Mouse (Mus musculus) heart, postnatal 14 days (tissue): ENCODE results near the gene Mroh7. TPM values are rescaled to one million over a fixed set of nuclear protein-coding genes. Genes with fewer than 3 reads are reported as not detected.
"Not testable (repeated sequence)": the region's sequence is repeated elsewhere in the genome, so short reads cannot be mapped to it uniquely, and the experiment has no call there.

ENCODE experiments used
- DNase-seq, 2 experiments: peaks; one replicate each; pipeline ENCODE4 v3.0.0; 2021 to 2022
- intact Hi-C: fragments of 180-260 bp; cut with DNase I; formaldehyde crosslinking; loops from one replicate; pipeline ENCODE4 v1.15.1; 2025
- long read RNA-seq, 2 experiments: library from polyadenylated mRNA; stranded (forward); transcript quantifications; one replicate each; pipeline ENCODE4 v2.0.0; 2021
- total RNA-seq, 2 experiments: library from RNA; stranded (reverse); gene quantifications; 2 replicates each; pipeline ENCODE4 v1.2.3; 2021

The Mroh7 gene
- under 1 TPM in 1 of 2 experiments, not detected in 1; 0.17 TPM for total RNA-seq
- long read RNA-seq, experiment 1 = 0 reads
- long read RNA-seq, experiment 2, partial matches to known transcripts = 0 of 1 reads
- long read RNA-seq, experiment 2, other reads (novel, unspliced or antisense) = 1 of 1 reads

DNA sequence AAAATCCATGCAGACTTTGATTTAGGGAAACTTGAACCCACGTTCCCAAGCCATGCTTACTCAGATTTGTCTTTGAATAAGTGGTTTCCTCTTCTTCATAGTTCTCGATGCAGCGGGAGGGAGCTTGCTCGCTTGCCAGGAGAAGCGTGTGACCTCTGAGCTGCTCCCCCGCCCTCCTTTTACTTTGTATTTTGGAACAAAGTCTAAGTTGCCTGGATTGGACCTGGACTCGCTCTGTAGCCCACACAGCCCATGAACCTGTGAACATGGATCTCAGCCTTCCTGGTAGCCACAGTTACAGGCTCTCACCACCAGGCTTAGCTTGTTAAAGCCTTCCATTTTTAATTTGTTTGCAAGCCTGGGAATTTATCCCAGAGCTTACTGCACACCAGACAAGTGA lies at the start of gene Mroh7:
TSS of gene Mroh7 (minus strand) at position 112 of the 400 bp plus-strand sequence.
- DNase-seq = no peak
- intact Hi-C loops = no loop called here

- intact Hi-C loops = no loop called here
- DNase-seq = no peak
Measured at GRCm38 (mm10) chr4:106780045-106780444, 49.3 kb upstream of the Mroh7 start.

GRCm38 (mm10) chr4:106778116-106778788 lies 47.5 kb upstream of the Mroh7 start:
- DNase-seq = peak; percentile 95
- intact Hi-C loops = no loop called here

- intact Hi-C loops = no loop called here
- no peak for DNase-seq
Measured at GRCm38 (mm10) chr4:106776998-106777397, 46.3 kb upstream of the Mroh7 start.

DNA sequence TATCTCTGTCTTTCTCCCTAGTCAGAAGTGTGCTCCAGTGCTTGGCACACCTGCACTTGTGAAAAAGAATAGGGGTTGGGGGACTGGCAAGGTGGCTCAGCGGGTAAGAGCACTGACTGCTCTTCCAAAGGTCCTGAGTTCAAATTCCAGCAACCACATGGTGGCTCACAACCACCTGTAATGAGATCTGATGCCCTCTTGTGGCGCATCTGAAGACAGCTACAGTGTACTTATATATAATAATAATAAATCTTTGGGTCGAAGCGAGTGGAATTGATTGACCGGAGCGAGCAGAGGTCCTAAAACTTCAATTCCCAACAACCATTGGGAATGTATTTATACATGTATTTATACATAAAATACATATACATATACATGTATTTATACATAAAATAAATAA lies 45.0 kb upstream of the Mroh7 start:
- DNase-seq, intact Hi-C loops: not testable (repeated sequence)

DNA sequence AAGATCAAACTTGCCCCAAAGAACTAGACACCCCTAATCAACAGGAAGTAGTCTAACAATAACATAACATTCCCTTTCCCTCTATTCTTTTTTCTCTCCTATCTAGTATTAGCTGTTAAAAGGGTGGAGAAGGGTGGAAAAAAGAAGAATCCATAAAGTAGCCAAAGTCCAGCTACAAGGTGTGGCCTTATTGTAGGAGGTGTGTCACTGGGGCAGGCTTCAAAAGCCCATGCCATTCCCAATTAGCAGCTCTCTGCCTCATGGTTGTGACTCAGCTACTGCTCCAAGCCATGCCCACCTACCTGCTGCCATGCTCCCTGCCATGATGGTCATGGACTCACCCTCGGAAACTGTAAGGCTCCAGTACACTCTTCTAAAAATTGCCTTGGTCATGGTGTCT lies 41.8 kb upstream of the Mroh7 start:
- intact Hi-C loops = no loop called here

DNA sequence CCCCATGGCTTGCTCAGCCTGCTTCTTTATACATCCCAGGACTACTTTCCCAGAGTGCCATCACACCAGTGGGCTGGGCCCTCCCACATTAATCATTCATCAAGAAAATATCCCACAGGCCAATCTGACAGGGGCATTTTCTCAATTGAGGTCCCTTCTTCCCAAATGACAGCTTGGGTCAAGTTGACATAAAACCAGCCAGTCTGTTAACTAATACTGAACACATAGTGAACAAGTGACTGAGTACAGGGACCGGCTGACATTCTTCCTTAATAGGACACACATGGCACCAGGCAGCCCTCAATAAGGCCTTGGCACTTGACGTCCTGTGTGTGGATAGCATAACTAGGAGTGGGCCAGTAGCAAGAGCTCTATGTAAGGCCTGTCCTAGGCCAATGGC lies 38.6 kb upstream of the Mroh7 start:
- no peak for DNase-seq
- intact Hi-C loops = no loop called here

More for the DNA sequence above, 41.8 kb upstream of the Mroh7 start:
- DNase-seq = no peak

DNA sequence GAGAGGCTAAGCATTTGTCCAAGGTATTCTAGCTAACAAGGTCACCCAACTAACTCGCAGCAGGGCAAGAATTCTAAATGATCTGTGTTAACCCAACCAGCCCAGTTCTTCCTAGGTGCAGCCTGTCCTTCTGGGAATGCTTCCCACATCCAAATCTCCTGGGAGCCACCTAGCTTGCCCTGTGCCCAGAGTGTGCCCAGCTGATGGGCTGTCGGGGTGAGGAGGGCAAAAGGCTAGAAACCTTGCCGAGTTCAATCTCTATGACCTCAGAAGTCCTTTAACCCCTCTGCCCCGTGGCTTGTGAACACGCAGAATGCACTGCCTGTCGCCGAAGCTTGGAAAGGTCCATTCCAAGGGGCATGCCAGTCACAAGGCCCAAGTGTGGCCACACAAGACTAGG lies 33.4 kb upstream of the Mroh7 start:
- intact Hi-C loops = no loop called here
- DNase-seq = no peak

DNA sequence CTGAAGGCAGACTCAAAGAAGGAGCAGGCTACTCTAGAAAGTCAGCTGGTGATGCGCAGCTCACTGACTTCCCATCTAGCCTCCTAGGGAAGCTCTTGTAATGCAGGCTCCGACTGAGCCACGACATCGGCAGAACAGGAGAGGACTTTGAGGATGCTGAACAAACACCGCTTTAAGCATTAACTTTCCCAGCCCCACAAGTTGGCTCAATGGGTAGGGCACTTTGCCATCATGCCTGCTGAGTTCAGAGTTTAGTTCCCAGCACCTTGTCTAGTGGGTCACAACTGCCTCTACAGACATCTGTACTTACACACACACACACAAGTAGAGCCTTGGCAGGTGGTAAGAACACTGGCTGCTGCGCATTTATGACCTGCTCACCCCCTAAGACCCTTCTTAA lies 21.0 kb upstream of the Mroh7 start:
- intact Hi-C loops = no loop called here
- no peak for DNase-seq

DNA sequence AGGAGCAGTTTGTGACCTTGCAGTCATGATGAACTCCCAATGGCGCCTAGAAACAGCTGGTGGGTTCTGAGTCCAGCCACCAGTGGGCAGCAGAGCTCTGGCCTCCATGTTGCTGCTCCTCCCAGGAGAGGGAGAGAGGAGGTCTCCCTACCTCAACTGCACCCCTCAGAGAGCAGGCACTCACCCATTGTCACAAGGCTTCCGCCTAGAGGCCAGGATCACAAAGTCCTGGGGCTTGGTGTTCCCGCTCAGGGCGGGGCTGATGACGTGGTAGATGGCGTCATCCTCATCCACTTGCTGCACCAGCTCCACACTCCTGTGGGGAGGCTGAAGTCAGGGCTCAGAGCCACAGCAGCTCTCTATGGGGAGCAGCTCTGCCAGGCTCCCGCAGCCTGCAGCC lies 19.0 kb upstream of the Mroh7 start:
- intact Hi-C loops = loop anchor here (2.0 kb wide), 1 partner anchor 415 kb away; no protein-coding TSS in a partner anchor
- peak; percentile 58 to 73 for DNase-seq

DNA sequence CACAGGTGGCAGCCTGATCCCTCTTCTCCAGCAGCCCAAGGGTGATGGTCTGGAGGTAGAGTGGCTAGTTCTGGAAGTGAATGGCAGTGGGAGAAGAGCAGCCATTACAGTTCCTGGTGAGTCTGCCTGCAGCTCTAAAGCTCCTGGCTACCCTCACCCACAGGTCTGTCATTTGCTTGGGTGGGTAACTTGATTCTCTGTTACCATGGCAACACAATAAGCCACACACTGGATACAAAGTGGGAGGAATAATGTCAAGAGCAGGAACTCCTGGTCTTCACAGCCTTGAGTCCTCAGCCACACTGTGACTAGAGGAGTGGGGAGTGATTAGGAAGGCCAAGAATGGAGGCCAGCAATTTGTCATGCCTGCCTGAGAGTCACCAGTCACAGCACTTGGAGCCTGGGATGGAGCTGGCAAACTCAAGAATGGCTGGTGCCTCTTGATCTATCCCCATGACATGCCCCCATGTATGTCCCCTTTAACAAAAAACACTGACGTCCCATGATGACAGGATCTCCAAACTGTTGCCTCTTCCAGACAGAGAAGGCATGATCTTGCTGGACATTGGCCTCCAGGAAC lies 16.4 kb upstream of the Mroh7 start:
- intact Hi-C loops = no loop called here
- DNase-seq = no peak

DNA sequence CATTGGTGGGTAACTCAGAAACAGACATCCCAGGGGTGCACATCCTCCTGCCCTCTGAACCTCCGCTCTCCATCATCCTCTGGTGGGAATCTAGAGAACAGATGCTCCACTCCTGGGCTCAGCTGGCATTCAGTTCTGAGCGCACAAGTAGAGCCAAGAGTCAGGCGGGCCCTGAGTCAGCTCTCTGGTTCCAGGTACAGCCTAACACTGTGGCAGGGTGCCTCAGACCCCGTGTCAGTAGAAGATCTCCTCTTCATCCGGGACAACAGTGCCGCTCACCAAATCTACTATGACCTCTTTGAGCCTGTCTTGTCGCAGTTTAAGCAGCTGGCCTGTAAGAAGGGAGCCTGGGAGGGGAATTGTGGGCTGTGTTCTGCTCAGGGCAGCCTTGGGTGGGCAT lies 15.1 kb upstream of the Mroh7 start:
- no peak for DNase-seq
- intact Hi-C loops = no loop called here

DNA sequence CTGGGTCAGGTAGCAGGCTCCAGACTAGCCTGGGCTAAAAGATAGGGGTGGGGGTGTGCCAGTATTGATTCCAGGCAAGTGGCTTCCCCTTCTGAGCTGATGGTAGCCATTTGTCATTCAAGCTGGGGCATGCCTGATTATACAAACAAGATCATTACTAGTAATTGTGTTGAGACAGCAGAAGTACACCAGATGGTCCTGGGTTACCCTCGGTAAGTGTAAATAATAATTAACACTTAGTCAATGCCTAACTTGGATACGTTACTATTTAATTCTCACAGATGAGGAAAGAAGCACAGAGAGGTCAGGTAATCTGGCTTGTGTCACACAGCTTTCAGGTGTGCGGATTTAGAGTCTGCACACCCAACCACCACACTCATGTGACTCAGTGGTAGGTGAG lies 7.2 kb upstream of the Mroh7 start:
- intact Hi-C loops = no loop called here

GRCm38 (mm10) chr4:106736884-106737283 lies 6.2 kb upstream of the Mroh7 start:
- DNase-seq, intact Hi-C loops: not testable (repeated sequence)

More for the DNA sequence above, 7.2 kb upstream of the Mroh7 start:
- no peak for DNase-seq

DNA sequence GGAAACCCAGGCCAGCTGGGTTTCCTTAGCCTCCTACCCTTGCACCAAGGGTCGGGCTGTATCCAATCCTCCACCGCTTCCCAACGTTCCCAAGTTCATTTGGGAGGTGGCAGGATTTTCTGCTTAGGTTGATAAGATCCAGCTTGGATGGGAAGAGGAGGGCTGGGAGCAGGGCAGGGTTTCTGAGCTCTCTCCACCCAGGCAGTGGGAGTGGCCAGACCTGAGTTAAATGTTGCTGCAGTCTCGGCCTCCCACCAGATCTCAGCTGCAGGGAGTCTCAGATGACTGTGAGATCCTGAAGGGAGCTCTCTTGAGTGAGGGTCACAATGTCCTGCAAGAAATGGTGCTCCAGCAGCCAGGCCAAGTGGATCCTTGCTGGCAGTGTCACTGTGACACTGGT lies 2.9 kb upstream of the Mroh7 start, which contains the start of gene Fam151a:
TSS of gene Fam151a (plus strand) at position 254 of the 400 bp plus-strand sequence.
- intact Hi-C loops = no loop called here
- DNase-seq = no peak

DNA sequence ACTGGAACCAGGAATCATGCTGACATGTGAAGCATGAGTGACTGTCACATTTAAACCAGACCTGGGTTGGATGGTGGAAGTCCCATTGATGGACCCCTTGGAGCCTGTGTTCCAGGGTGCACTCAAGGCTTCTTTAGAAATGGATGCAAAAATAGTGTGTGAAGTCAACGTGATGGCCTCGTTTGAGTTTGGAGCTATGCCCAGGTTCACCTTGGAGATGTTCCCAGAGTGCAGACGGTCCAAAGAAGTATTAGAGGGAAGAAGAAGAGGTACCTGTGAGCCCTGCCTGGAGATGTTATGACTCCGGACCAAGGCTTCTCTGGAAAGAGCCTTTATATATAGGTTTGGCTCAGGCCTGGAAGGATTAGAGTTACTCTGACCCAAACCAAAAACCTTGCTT lies 10.1 kb downstream of the Mroh7 start:
- intact Hi-C loops = no loop called here
- DNase-seq = no peak

DNA sequence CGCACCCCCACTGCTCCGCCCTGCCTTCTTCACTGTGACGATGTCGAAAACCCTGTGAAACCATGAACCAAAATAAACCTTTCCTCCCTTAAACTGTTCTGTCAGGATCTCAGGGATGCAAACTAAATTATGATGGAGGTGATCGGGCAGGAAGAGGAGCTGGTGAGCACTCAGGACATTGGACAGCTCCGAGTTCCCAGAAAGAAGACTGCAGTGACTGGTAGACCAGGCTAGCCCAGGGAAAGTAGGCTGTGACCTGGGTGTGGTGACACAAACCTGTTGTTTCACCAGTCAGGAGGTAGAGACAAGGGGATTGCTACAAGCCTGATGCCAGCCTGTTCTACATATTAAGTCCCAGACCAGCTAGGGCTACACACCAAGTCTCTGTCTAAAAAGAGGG lies 17.1 kb downstream of the Mroh7 start:
- intact Hi-C loops = no loop called here
- DNase-seq = no peak

- peak; percentile 80 to 89 for DNase-seq
- intact Hi-C loops = loop anchor here (1.0 to 10.0 kb wide), 4 partner anchors 77 to 454 kb away; no protein-coding TSS in a partner anchor
Measured at GRCm38 (mm10) chr4:106708408-106708807, 22.3 kb downstream of the Mroh7 start.

GRCm38 (mm10) chr4:106707957-106708356 lies 22.8 kb downstream of the Mroh7 start:
- DNase-seq = no peak
- intact Hi-C loops = loop anchor here (1.0 to 10.0 kb wide), 4 partner anchors 77 to 454 kb away; no protein-coding TSS in a partner anchor

DNA sequence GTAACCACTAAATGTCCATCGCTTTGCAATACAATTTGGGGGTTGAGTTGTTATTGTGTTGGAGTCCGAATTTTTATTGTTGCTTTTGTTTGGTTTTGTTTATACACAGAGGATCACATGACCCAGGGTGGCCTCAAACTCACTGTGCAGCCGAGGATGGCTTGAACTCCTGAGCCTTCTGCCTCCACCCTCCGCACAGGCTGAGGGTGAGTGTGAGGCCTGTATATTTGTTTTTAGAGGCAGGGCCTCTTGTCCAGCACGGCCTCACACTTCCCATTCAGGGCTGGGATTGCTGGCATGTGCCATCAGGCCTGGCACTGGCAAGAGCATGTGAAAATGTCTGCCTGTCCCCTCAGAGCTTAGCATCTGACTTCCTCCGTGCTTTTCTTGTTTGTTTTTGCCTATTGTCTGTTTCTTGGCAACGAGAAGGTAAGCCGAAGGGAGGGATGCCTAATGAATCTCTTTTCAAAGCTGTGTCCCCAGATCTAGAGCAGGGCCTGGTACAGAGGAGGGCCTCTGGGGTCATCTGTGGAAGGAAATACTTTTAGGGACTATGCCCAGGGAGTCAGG lies 25.5 kb downstream of the Mroh7 start:
- DNase-seq = no peak
- intact Hi-C loops = loop anchor here (5.0 to 10.0 kb wide), 2 partner anchors 230 to 457 kb away; no protein-coding TSS in a partner anchor

DNA sequence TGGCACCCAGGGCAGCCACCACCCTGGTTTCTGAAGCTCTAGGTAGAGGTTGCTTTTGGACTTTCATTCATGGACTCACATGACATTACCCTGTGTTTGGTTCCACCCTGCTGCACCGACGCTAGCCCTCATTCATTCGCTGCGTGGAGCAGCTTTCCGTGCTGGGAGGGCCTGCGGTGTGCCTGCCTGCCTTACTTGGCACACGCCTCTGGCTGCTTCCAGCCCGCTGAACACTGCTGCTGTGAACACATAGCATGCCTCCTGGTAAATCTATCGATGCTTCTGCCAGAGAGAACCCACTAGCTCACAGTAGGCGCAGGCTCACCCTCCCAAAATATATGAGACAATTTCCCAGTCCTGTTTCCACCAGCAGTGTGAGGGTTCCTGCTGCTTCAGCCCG lies 26.3 kb downstream of the Mroh7 start:
- DNase-seq = no peak
- intact Hi-C loops = loop anchor here (10.0 kb wide), 1 partner anchor 230 kb away; no protein-coding TSS in a partner anchor
